In genomic region chr2:25213266-25213865, GRCm38 (mm10) we compare ENCODE assay signal across 26 mouse cellular contexts. TPM values are rescaled to one million over a fixed set of nuclear protein-coding genes. Genes with fewer than 3 reads are reported as not detected.
"Had no signal": no experiment of that assay in that cellular context is flagged by ENCODE, and none has a peak within 500 bp of the region (broad histone marks: within the 10 kb centered on the region; RNA-seq: fewer than 3 reads in every experiment).

No protein-coding gene starts in this region.

- DNase-seq: kidney, adult 11 months; kidney, adult 8-10 months; kidney, postnatal 14 days; kidney, postnatal 4 days; liver, embryonic 13.5 days; lung, adult 2 months; thymus, postnatal 25 days had no signal

- H3K4me2 ChIP-seq: liver, embryonic 13.5 days; midbrain, embryonic 12.5 days had no signal

- H3K27ac ChIP-seq: liver, embryonic 13.5 days; macrophage; midbrain, embryonic 12.5 days had no signal

- ATAC-seq: midbrain, embryonic 16.5 days had no signal

- H3K9me3 ChIP-seq: liver, embryonic 13.5 days; midbrain, embryonic 12.5 days had no signal

- H3K4me3 ChIP-seq: liver, embryonic 13.5 days; midbrain, embryonic 12.5 days; myocyte had no signal

- H3K9ac ChIP-seq: liver, embryonic 13.5 days; midbrain, embryonic 12.5 days had no signal

RNA-seq across cellular contexts. Expression of gene Stpg3, which starts 1.1 kb away (rescaled TPM):
- total RNA-seq: left cerebral cortex, postnatal 10 days; liver, adult 2 months; monocyte, adult 5-6 weeks had no signal
- polyA plus RNA-seq: limb, embryonic 14.5 days; liver, adult 2 months; liver, embryonic 13.5 days; liver, embryonic 16.5 days; lung, adult 2 months; macrophage; midbrain, embryonic 12.5 days; midbrain, embryonic 16.5 days; myocyte; neural tube, embryonic 11.5 days; neural tube, embryonic 14.5 days; small intestine, adult 2 months; spleen, adult 2 months; thymus, postnatal 0 days had no signal

RNA-seq across cellular contexts. Expression of gene Fam166a, which starts 5.2 kb away (rescaled TPM):
- total RNA-seq: left cerebral cortex, adult 18-20 months; left cerebral cortex, postnatal 10 days; left cerebral cortex, postnatal 36 days; liver, adult 2 months; megakaryocyte-erythroid progenitor cell, adult 5-6 weeks; monocyte, adult 5-6 weeks had no signal
- polyA plus RNA-seq: limb, embryonic 11.5 days; liver, embryonic 13.5 days; liver, embryonic 16.5 days; macrophage; neural tube, embryonic 11.5 days; stomach, embryonic 16.5 days had no signal
